Mouse (Mus musculus): Measurements from ENCODE around the gene Capn10.

The Capn10 gene

GRCm38 (mm10) chr1:92981056-92981845, 47.1 kb downstream of the Capn10 start:
- ChIA-PET CTCF (interaction anchor here in 2 of 4 experiments (0.8 to 0.9 kb wide), 2 partner anchors 30 to 33 kb away, joined by 3 to 4 read pairs; no protein-coding TSS in a partner anchor), POLR2A (interaction anchor here in 1 of 4 experiments (0.6 kb wide), 1 partner anchor 497 kb away, joined by 3 read pairs; the partner anchor contains the start of gene Hdlbp)

GRCm38 (mm10) chr1:92982931-92983605, 48.9 kb downstream of the Capn10 start:
- CTCF ChIA-PET, result no interaction called here

GRCm38 (mm10) chr1:92984999-92985398, 50.8 kb downstream of the Capn10 start:
- POLR2A ChIA-PET, result interaction anchor here in 1 of 4 experiments (0.6 kb wide), 1 partner anchor 15 kb away, joined by 9 read pairs; no protein-coding TSS in a partner anchor
- CTCF ChIA-PET, result interaction anchor here in 3 of 4 experiments (0.6 to 1.4 kb wide), 5 partner anchors 26 to 151 kb away, joined by 3 to 4 read pairs (median 4); no protein-coding TSS in a partner anchor

More at GRCm38 (mm10) chr1:92982931-92983605, 48.9 kb downstream of the Capn10 start:
- POLR2A ChIA-PET, result no interaction called here

GRCm38 (mm10) chr1:92988894-92989293, 54.7 kb downstream of the Capn10 start:
- CTCF ChIA-PET, result interaction anchor here in 2 of 4 experiments (0.6 to 1.3 kb wide), 2 partner anchors 22 to 23 kb away, joined by 3 to 4 read pairs; no protein-coding TSS in a partner anchor
- POLR2A ChIA-PET, result interaction anchor here in 2 of 4 experiments (0.6 kb wide), 2 partner anchors 14 to 240 kb away, joined by 3 read pairs; no protein-coding TSS in a partner anchor

- POLR2A ChIA-PET, result no interaction called here
Measured at GRCm38 (mm10) chr1:92989891-92990290, 55.7 kb downstream of the Capn10 start.

GRCm38 (mm10) chr1:92992214-92992855, 58.2 kb downstream of the Capn10 start:
- CTCF ChIA-PET, result no interaction called here
- POLR2A ChIA-PET, result no interaction called here

More at GRCm38 (mm10) chr1:92989891-92990290, 55.7 kb downstream of the Capn10 start:
- CTCF ChIA-PET, result no interaction called here

GRCm38 (mm10) chr1:92992880-92993279, 58.7 kb downstream of the Capn10 start:
- CTCF ChIA-PET, result no interaction called here
- POLR2A ChIA-PET, result no interaction called here

All from embryonic stem cell, embryonic (primary cell).